Mouse (Mus musculus) forebrain, embryonic 12.5 days (tissue): ENCODE measurements around the gene Ikzf2. TPM values are rescaled to one million over a fixed set of nuclear protein-coding genes. Genes with fewer than 3 reads are reported as not detected.

Experiments
- ATAC-seq: fragments of 200-750 bp; cut with Nextera tagmentation; 2 replicates; pipeline ENCODE4 v1.8.0; 2017; ENCODE audit warnings: moderate TSS enrichment; ENCODE audit not compliant: low FRiP score
- H3K27ac ChIP-seq: fragments of 300-500 bp; sonication (generic); 2 replicates; pipeline ENCODE4 v1.5.1; 2016; ENCODE audit warnings: mild to moderate bottlenecking
- H3K27me3 ChIP-seq: fragments of 300-500 bp; sonication (generic); 2 replicates; pipeline ENCODE4 v1.6.1; 2016; ENCODE audit warnings: mild to moderate bottlenecking
- H3K36me3 ChIP-seq: fragments of 300-500 bp; sonication (generic); replicated peaks from 2 replicates; pipeline ENCODE4 v1.6.1; 2016; ENCODE audit warnings: mild to moderate bottlenecking
- H3K4me1 ChIP-seq: fragments of 300-500 bp; sonication (generic); 2 replicates; pipeline ENCODE4 v1.6.1; 2016
- H3K4me2 ChIP-seq: fragments of 300-500 bp; sonication (generic); 2 replicates; pipeline ENCODE4 v1.6.1; 2016; ENCODE audit warnings: mild to moderate bottlenecking, moderate library complexity
- H3K4me3 ChIP-seq: fragments of 300-500 bp; sonication (generic); replicated peaks from 2 replicates; pipeline ENCODE4 v1.5.1; 2016; ENCODE audit warnings: mild to moderate bottlenecking
- H3K9ac ChIP-seq: fragments of 300-500 bp; sonication (generic); 2 replicates; pipeline ENCODE4 v1.6.1; 2016; ENCODE audit warnings: mild to moderate bottlenecking
- H3K9me3 ChIP-seq: fragments of 300-500 bp; sonication (generic); 2 replicates; pipeline ENCODE4 v1.6.1; 2016
- WGBS: fragments of 180-500 bp; shearing (Covaris S2); methylation state at CpG from one replicate; pipeline ENCODE4 v1.1.7; 2016; 5-methylcytosine and 5-hydroxymethylcytosine counted together
- polyA plus RNA-seq: library from polyadenylated mRNA; unstranded; fragments of >200 nt; fragmentation: Nextera tagmentation; extraction: Ambion mirVana; gene quantifications from 2 replicates; pipeline ENCODE4 v1.2.1, GENCODE M21; 2016

Gene Ikzf2
- polyA plus RNA-seq, 1 experiment from 2014 or later = 5.6 TPM

DNA sequence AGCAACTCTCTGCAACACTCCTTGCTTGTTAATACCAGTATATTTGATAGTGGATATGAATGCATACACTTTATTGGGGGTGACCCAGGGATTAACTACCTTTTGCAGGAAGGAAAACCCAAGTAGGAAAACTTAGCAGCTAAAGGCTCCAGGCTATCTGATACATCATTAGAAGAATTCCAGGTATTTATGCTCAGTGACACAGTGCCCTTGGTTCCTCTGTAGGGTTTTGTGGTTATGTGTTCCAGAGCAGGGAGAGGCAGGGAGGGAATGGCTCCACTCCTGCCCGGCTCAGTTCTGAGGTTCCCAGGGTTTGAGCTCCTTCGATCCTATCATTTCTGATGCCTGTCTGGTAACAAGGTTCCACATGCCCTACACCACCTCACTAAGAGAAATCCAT is 165.4 kb downstream of the Ikzf2 start:
- Histone ChIP-seq H3K27ac (no peak overlapping the region), H3K36me3 (no peaks in the 10 kb centered on the region), H3K9ac (no peak overlapping the region), H3K9me3 (no peaks in the 10 kb centered on the region), H3K4me1 (no peaks in the 10 kb centered on the region), H3K4me3 (no peak overlapping the region), H3K4me2 (no peak overlapping the region), H3K27me3 (no peaks in the 10 kb centered on the region)
- no peak for ATAC-seq
- 88% methylated on average over 2 of the region's 2 CpGs for WGBS

GRCm38 (mm10) chr1:69519356-69519755 is 167.7 kb downstream of the Ikzf2 start:
- no peaks in the 10 kb centered on the region for H3K27me3 ChIP-seq
- 94% methylated on average over 4 of the region's 4 CpGs for WGBS
- no peaks in the 10 kb centered on the region for H3K36me3 ChIP-seq
- ATAC-seq = no peak
- H3K27ac ChIP-seq = no peak overlapping the region
- H3K9ac ChIP-seq = no peak overlapping the region
- H3K4me2 ChIP-seq = no peak overlapping the region
- no peaks in the 10 kb centered on the region for H3K4me1 ChIP-seq
- no peak overlapping the region for H3K4me3 ChIP-seq
- H3K9me3 ChIP-seq = no peaks in the 10 kb centered on the region

GRCm38 (mm10) chr1:69518012-69518411 is 169.0 kb downstream of the Ikzf2 start:
- 95% methylated on average over 4 of the region's 4 CpGs for WGBS
- ATAC-seq = no peak
- H3K27me3 ChIP-seq = no peaks in the 10 kb centered on the region
- H3K4me2 ChIP-seq = no peak overlapping the region
- no peak overlapping the region for H3K4me3 ChIP-seq
- H3K36me3 ChIP-seq = no peaks in the 10 kb centered on the region
- H3K9me3 ChIP-seq = no peaks in the 10 kb centered on the region
- no peak overlapping the region for H3K27ac ChIP-seq
- 0 out of 2 replicates have a peak, but pooled peaks cover 4% of the 10 kb centered on the region for H3K4me1 ChIP-seq
- H3K9ac ChIP-seq = no peak overlapping the region

GRCm38 (mm10) chr1:69516144-69516543 is 170.9 kb downstream of the Ikzf2 start:
- 86% methylated on average over 5 of the region's 5 CpGs for WGBS
- H3K36me3 ChIP-seq = no peaks in the 10 kb centered on the region
- H3K9me3 ChIP-seq = no peaks in the 10 kb centered on the region
- no peak overlapping the region for H3K4me2 ChIP-seq
- H3K4me3 ChIP-seq = no peak overlapping the region
- no peak for ATAC-seq
- H3K27ac ChIP-seq = no peak overlapping the region
- H3K9ac ChIP-seq = no peak overlapping the region
- H3K4me1 ChIP-seq = 0 out of 2 replicates have a peak, but pooled peaks cover 4% of the 10 kb centered on the region
- no peaks in the 10 kb centered on the region for H3K27me3 ChIP-seq

GRCm38 (mm10) chr1:69513595-69514250 is 173.3 kb downstream of the Ikzf2 start:
- Histone ChIP-seq H3K36me3 (no peaks in the 10 kb centered on the region), H3K4me1 (0 out of 2 replicates have a peak, but pooled peaks cover 4% of the 10 kb centered on the region), H3K9ac (no peak overlapping the region), H3K9me3 (no peaks in the 10 kb centered on the region), H3K27me3 (no peaks in the 10 kb centered on the region), H3K27ac (no peak overlapping the region), H3K4me2 (no peak overlapping the region), H3K4me3 (no peak overlapping the region)
- ATAC-seq = no peak
- WGBS = 46% methylated on average over 5 of the region's 5 CpGs

DNA sequence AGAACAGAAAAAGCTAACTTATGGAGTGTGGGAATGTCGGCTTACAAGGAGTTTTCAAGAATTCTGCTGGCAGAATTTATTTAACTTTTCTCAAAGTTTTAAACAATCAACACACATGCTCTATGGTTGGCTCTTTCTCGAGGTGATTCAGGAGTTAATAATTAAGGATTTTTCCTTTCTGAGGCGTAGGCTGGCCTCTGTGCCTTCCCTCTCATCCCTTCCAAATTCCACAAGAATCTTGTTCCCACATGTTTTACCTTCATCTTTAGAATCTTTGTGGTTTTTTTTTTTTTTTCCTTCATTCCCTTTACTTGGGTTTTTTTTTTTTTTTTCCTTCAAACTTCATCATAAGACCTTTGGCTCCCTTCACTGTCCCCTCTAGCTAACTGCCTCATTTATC is 178.8 kb downstream of the Ikzf2 start:
- 67% methylated on average over 3 of the region's 3 CpGs for WGBS
- Histone ChIP-seq H3K9ac (no peak overlapping the region), H3K27me3 (no peaks in the 10 kb centered on the region), H3K4me3 (no peak overlapping the region), H3K4me1 (no peaks in the 10 kb centered on the region), H3K27ac (no peak overlapping the region), H3K4me2 (no peak overlapping the region), H3K36me3 (no peaks in the 10 kb centered on the region), H3K9me3 (no peaks in the 10 kb centered on the region)
- ATAC-seq = no peak

DNA sequence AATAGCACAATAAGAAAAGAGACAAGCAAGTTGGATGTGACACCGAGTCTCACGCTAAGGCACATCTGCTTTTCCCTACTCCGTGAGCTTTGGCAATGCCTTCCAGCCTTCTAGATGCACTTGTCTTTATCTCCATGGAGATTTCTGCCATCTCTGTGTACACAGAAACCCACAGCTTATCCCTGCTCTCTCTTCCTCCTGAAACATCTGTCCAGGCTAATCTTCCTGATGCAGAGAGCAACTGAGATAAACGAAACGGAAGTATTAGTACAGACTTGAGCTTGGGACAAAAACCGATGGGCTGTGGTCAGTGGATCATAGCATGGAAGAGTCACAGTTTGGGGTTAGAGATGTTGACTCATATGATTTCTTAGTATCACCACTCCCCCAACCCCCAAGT is 179.5 kb downstream of the Ikzf2 start:
- H3K4me1 ChIP-seq = no peaks in the 10 kb centered on the region
- 91% methylated on average over 6 of the region's 6 CpGs for WGBS
- H3K36me3 ChIP-seq = no peaks in the 10 kb centered on the region
- no peak overlapping the region for H3K4me3 ChIP-seq
- no peak for ATAC-seq
- no peak overlapping the region for H3K27ac ChIP-seq
- H3K9me3 ChIP-seq = no peaks in the 10 kb centered on the region
- H3K27me3 ChIP-seq = no peaks in the 10 kb centered on the region
- no peak overlapping the region for H3K9ac ChIP-seq
- no peak overlapping the region for H3K4me2 ChIP-seq

DNA sequence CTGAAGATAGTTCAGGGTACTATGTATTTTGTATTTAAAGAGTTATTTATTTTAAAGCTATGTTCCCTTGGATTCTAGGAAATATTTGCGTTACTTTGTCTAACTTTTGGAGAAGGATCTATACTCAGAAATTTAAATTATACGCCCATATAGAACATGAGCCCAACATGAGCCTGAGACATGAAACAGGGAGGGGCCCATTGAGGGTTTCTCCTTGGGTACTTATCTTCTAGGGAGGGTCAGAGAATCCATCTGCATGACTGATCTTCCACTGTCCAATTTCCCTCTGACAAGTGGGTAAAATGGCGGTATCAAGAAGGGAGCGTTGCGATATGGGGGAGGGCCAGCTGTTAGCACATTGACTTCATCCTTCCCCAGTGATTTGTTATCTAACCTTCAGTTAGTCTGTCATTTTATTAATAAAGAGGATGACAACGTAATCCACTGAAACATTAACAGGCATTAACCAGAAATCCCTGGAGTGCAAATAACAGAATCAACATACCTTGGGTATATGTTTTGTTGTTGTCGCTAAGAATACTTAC is 180.4 kb downstream of the Ikzf2 start:
- no peak overlapping the region for H3K4me3 ChIP-seq
- H3K9ac ChIP-seq = no peak overlapping the region
- H3K4me1 ChIP-seq = no peaks in the 10 kb centered on the region
- 96% methylated on average over 7 of the region's 7 CpGs for WGBS
- no peaks in the 10 kb centered on the region for H3K9me3 ChIP-seq
- H3K4me2 ChIP-seq = no peak overlapping the region
- H3K27me3 ChIP-seq = no peaks in the 10 kb centered on the region
- H3K36me3 ChIP-seq = no peaks in the 10 kb centered on the region
- H3K27ac ChIP-seq = no peak overlapping the region
- ATAC-seq = no peak

- no peak overlapping the region for H3K27ac ChIP-seq
- H3K36me3 ChIP-seq = no peaks in the 10 kb centered on the region
- H3K9ac ChIP-seq = no peak overlapping the region
- no peak for ATAC-seq
- H3K4me2 ChIP-seq = no peak overlapping the region
- no peaks in the 10 kb centered on the region for H3K27me3 ChIP-seq
- no peaks in the 10 kb centered on the region for H3K9me3 ChIP-seq
- H3K4me3 ChIP-seq = no peak overlapping the region
- H3K4me1 ChIP-seq = no peaks in the 10 kb centered on the region
- 94% methylated on average over 6 of the region's 6 CpGs for WGBS
Observed at GRCm38 (mm10) chr1:69506011-69506410, 181.0 kb downstream of the Ikzf2 start.

GRCm38 (mm10) chr1:69500388-69500787 is 186.7 kb downstream of the Ikzf2 start:
- no peak overlapping the region for H3K27ac ChIP-seq
- peaks cover 4% of the 10 kb centered on the region; the same call in 1 of the 2 replicates for H3K4me1 ChIP-seq
- WGBS = 85% methylated on average over 3 of the region's 3 CpGs
- H3K36me3 ChIP-seq = no peaks in the 10 kb centered on the region
- ATAC-seq = no peak
- no peak overlapping the region for H3K4me3 ChIP-seq
- H3K27me3 ChIP-seq = peaks cover 26% of the 10 kb centered on the region
- no peak overlapping the region for H3K4me2 ChIP-seq
- H3K9me3 ChIP-seq = no peaks in the 10 kb centered on the region
- H3K9ac ChIP-seq = no peak overlapping the region

- Histone ChIP-seq H3K9ac (no peak overlapping the region), H3K9me3 (no peaks in the 10 kb centered on the region), H3K4me2 (no peak overlapping the region), H3K36me3 (no peaks in the 10 kb centered on the region), H3K27ac (no peak overlapping the region), H3K4me3 (no peak overlapping the region), H3K4me1 (peaks cover 4% of the 10 kb centered on the region; the same call in 1 of the 2 replicates), H3K27me3 (peaks cover 27% of the 10 kb centered on the region)
- ATAC-seq = no peak
- 84% methylated on average over 5 of the region's 5 CpGs for WGBS
Observed at GRCm38 (mm10) chr1:69499652-69500051, 187.4 kb downstream of the Ikzf2 start.

DNA sequence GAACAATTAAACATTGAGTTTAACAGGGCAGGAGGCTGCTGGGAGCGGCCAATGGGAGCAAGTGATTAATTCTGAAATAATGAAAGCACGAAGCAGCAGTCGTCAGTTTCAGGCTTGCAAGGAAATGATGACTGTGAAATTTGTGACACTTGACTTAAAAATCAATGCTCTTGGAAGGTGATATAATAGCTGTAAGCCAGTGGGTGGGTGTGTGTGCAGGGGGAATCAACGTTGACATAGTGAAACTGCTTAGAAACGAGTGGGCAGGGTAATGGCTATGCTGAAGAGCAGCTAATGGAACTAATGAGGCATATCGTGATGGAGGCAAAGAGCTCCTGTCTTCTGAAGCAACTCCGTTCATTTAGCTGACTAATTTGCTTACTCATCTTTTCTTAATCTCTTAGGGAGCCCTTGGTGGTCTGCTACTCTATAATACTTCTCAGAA is 188.2 kb downstream of the Ikzf2 start:
- H3K9me3 ChIP-seq = no peaks in the 10 kb centered on the region
- H3K36me3 ChIP-seq = no peaks in the 10 kb centered on the region
- no peak overlapping the region for H3K27ac ChIP-seq
- peaks cover 4% of the 10 kb centered on the region; the same call in 1 of the 2 replicates for H3K4me1 ChIP-seq
- peaks cover 27% of the 10 kb centered on the region for H3K27me3 ChIP-seq
- H3K4me3 ChIP-seq = no peak overlapping the region; the same call in 1 of the 2 replicates
- 16% methylated on average over 7 of the region's 7 CpGs for WGBS
- H3K9ac ChIP-seq = no peak overlapping the region
- H3K4me2 ChIP-seq = peak overlapping the region; percentile 34
- peak; percentile 83 for ATAC-seq

GRCm38 (mm10) chr1:69496055-69496454 is 191.0 kb downstream of the Ikzf2 start:
- Histone ChIP-seq H3K27me3 (peaks cover 27% of the 10 kb centered on the region), H3K27ac (no peak overlapping the region), H3K4me2 (no peak overlapping the region), H3K36me3 (no peaks in the 10 kb centered on the region), H3K9me3 (no peaks in the 10 kb centered on the region), H3K4me3 (no peak overlapping the region), H3K4me1 (peaks cover 4% of the 10 kb centered on the region; the same call in 1 of the 2 replicates), H3K9ac (no peak overlapping the region)
- no peak for ATAC-seq
- WGBS = 86% methylated on average over 4 of the region's 4 CpGs
